Mouse (Mus musculus): ENCODE data around the gene Rbm47.

- TF ChIP-seq CTCF (IDR thresholded peaks at IDR 0.05; ENCODE audit: low read depth, low read length) = no peak
- TF ChIP-seq POLR2A (IDR thresholded peaks at IDR 0.05; ENCODE audit: extremely low read depth, insufficient read depth, low read length) = no peak
These were observed 60.9 kb downstream of the Rbm47 start for GRCm38 (mm10) chr5:66112059-66112458.
